Mouse (Mus musculus) small intestine, adult 2 months (tissue): Measurements from ENCODE around the gene Zfpm1. TPM values are rescaled to one million over a fixed set of nuclear protein-coding genes. Genes with fewer than 3 reads are reported as not detected.

Experiments used
- H3K27ac ChIP-seq: fragments of 200-500 bp; 2 replicates; pipeline ENCODE4 v1.5.1; 2012; ENCODE audit warnings: low read depth, low read length, control low read depth, inconsistent platforms; ENCODE audit not compliant: insufficient read depth
- H3K27me3 ChIP-seq: fragments of 200-500 bp; 2 replicates; pipeline ENCODE4 v1.6.1; 2012; ENCODE audit warnings: mild to moderate bottlenecking, moderate library complexity, low read length, inconsistent platforms; ENCODE audit not compliant: control insufficient read depth, insufficient read depth
- H3K36me3 ChIP-seq: fragments of 200-500 bp; 2 replicates; pipeline ENCODE4 v1.6.1; 2012; ENCODE audit warnings: mild to moderate bottlenecking, low read length, control low read depth, inconsistent platforms; ENCODE audit not compliant: control insufficient read depth, insufficient read depth
- H3K4me1 ChIP-seq: fragments of 200-500 bp; 2 replicates; pipeline ENCODE4 v1.6.1; 2012; ENCODE audit warnings: low read length, inconsistent platforms, mixed read lengths; ENCODE audit not compliant: control insufficient read depth, insufficient read depth, insufficient read length
- H3K4me3 ChIP-seq: fragments of 200-500 bp; 2 replicates; pipeline ENCODE4 v1.5.1; 2012; ENCODE audit warnings: low read depth, mild to moderate bottlenecking, control low read depth, inconsistent platforms, low read length, moderate library complexity
- CTCF ChIP-seq: fragments of 200-500 bp; IDR thresholded peaks from 2 replicates; pipeline ENCODE4 v1.5.1; 2012; ENCODE audit warnings: low read depth, mild to moderate bottlenecking, control low read depth, inconsistent platforms, low read length, moderate library complexity, mixed read lengths; ENCODE audit not compliant: insufficient replicate concordance, insufficient read length; ENCODE audit errors: extremely low read depth
- POLR2A ChIP-seq: fragments of 200-500 bp; IDR thresholded peaks from 2 replicates; pipeline ENCODE4 v1.6.1; 2012; ENCODE audit warnings: low read depth, mild to moderate bottlenecking, control low read depth, inconsistent platforms, low read length, moderate library complexity
- WGBS: fragments of 180-500 bp; shearing (Covaris S2); methylation state at CpG from one replicate; pipeline ENCODE4 v1.1.7; 2018; 5-methylcytosine and 5-hydroxymethylcytosine counted together
- polyA plus RNA-seq: library from polyadenylated mRNA; depleted of rRNA; stranded (reverse); fragments of >200 nt; gene quantifications from 2 replicates; pipeline ENCODE4 v1.2.3, GENCODE M21; 2012

The Zfpm1 gene
- polyA plus RNA-seq, 1 experiment = 153 TPM

- Histone ChIP-seq H3K4me3 (no peak overlapping the region), H3K27ac (no peak overlapping the region), H3K36me3 (peaks cover 13% of the 10 kb centered on the region), H3K4me1 (peaks cover 4% of the 10 kb centered on the region; the same call in 1 of the 2 replicates), H3K27me3 (no peaks in the 10 kb centered on the region)
- TF ChIP-seq POLR2A (no peak), CTCF (no peak)
- WGBS = 8% methylated on average over 5 of the region's 5 CpGs
Measured at GRCm38 (mm10) chr8:122342362-122342761, 60.4 kb downstream of the Zfpm1 start.

- 0 out of 2 replicates have a peak, but pooled peaks have one; percentile 20 for TF ChIP-seq POLR2A
- no peak for TF ChIP-seq CTCF
- no peak overlapping the region; the same call in 1 of the 2 replicates for H3K4me3 ChIP-seq
- peaks cover 8% of the 10 kb centered on the region for H3K36me3 ChIP-seq
- WGBS = under 1% methylated on average over 9 of the region's 9 CpGs
- H3K27me3 ChIP-seq = 0 out of 2 replicates have a peak, but pooled peaks cover 2% of the 10 kb centered on the region
- H3K4me1 ChIP-seq = peaks cover 4% of the 10 kb centered on the region; the same call in 1 of the 2 replicates
- no peak overlapping the region for H3K27ac ChIP-seq
Measured at GRCm38 (mm10) chr8:122342806-122343209, 60.9 kb downstream of the Zfpm1 start.

GRCm38 (mm10) chr8:122343341-122343740 is 61.4 kb downstream of the Zfpm1 start:
- TF ChIP-seq CTCF (no peak), POLR2A (no peak)
- Histone ChIP-seq H3K36me3 (peaks cover 3% of the 10 kb centered on the region; the same call in 1 of the 2 replicates), H3K27ac (no peak overlapping the region), H3K4me3 (peak overlapping the region; percentile 12), H3K4me1 (peaks cover 4% of the 10 kb centered on the region; the same call in 1 of the 2 replicates), H3K27me3 (0 out of 2 replicates have a peak, but pooled peaks cover 3% of the 10 kb centered on the region)
- 6% methylated on average over 11 of the region's 11 CpGs for WGBS

- Histone ChIP-seq H3K27me3 (0 out of 2 replicates have a peak, but pooled peaks cover 3% of the 10 kb centered on the region), H3K4me1 (peaks cover 4% of the 10 kb centered on the region; the same call in 1 of the 2 replicates), H3K36me3 (0 out of 2 replicates have a peak, but pooled peaks cover 1% of the 10 kb centered on the region), H3K4me3 (peak overlapping the region; percentile 12), H3K27ac (no peak overlapping the region)
- WGBS = 2% methylated on average over 14 of the region's 14 CpGs
- no peak for TF ChIP-seq POLR2A
- no peak for TF ChIP-seq CTCF
Measured at GRCm38 (mm10) chr8:122343758-122344157, 61.8 kb downstream of the Zfpm1 start.

GRCm38 (mm10) chr8:122344219-122344618 is 62.3 kb downstream of the Zfpm1 start:
- H3K36me3 ChIP-seq = no peaks in the 10 kb centered on the region
- 9% methylated on average over 2 of the region's 5 CpGs for WGBS
- TF ChIP-seq POLR2A = no peak
- TF ChIP-seq CTCF = no peak
- no peak overlapping the region for H3K4me3 ChIP-seq
- peaks cover 4% of the 10 kb centered on the region; the same call in 1 of the 2 replicates for H3K4me1 ChIP-seq
- 0 out of 2 replicates have a peak, but pooled peaks cover 3% of the 10 kb centered on the region for H3K27me3 ChIP-seq
- no peak overlapping the region for H3K27ac ChIP-seq

- H3K27ac ChIP-seq = no peak overlapping the region
- TF ChIP-seq CTCF = no peak
- TF ChIP-seq POLR2A = no peak
- H3K36me3 ChIP-seq = no peaks in the 10 kb centered on the region
- 64% methylated on average over 12 of the region's 12 CpGs for WGBS
- H3K4me3 ChIP-seq = no peak overlapping the region
- H3K4me1 ChIP-seq = peaks cover 4% of the 10 kb centered on the region; the same call in 1 of the 2 replicates
- 0 out of 2 replicates have a peak, but pooled peaks cover 3% of the 10 kb centered on the region for H3K27me3 ChIP-seq
Measured at GRCm38 (mm10) chr8:122345181-122346095, 63.5 kb downstream of the Zfpm1 start.

GRCm38 (mm10) chr8:122347811-122348552 is 66.0 kb downstream of the Zfpm1 start:
- no peak overlapping the region for H3K27ac ChIP-seq
- 44% methylated on average over 5 of the region's 5 CpGs for WGBS
- H3K4me3 ChIP-seq = no peak overlapping the region
- TF ChIP-seq CTCF (no peak), POLR2A (no peak)
- H3K27me3 ChIP-seq = 0 out of 2 replicates have a peak, but pooled peaks cover 3% of the 10 kb centered on the region
- H3K4me1 ChIP-seq = peaks cover 4% of the 10 kb centered on the region; the same call in 1 of the 2 replicates
- H3K36me3 ChIP-seq = no peaks in the 10 kb centered on the region
